Mouse (Mus musculus): ENCODE results near the gene Zfp580. TPM values are rescaled to one million over a fixed set of nuclear protein-coding genes. Genes with fewer than 3 reads are reported as not detected.

The Zfp580 gene
- polyA plus RNA-seq, 1 experiment from 2014 or later, result 32.9 TPM

- 82% methylated on average over 6 of the region's 6 CpGs for WGBS
- no peak overlapping the region for H3K27ac ChIP-seq (replicated peaks; ENCODE audit: low read depth, low read length)
- peaks cover 29% of the 10 kb centered on the region for H3K36me3 ChIP-seq (ENCODE audit: control insufficient read depth, insufficient read depth, low read length)
- H3K9ac ChIP-seq (ENCODE audit: low read length), result no peak overlapping the region
- DNase-seq (ENCODE audit: low spot score) (no peak), ATAC-seq (ENCODE audit: insufficient number of reproducible peaks, low FRiP score, low TSS enrichment, low read depth) (no peak)
- no peak overlapping the region for H3K4me3 ChIP-seq (ENCODE audit: low read depth, low read length)
- H3K4me2 ChIP-seq (ENCODE audit: low read depth, severe bottlenecking), result no peak overlapping the region
- H3K9me3 ChIP-seq (ENCODE audit: control insufficient read depth, low read length), result no peaks in the 10 kb centered on the region; the same call in 1 of the 2 replicates
- no peaks in the 10 kb centered on the region for H3K27me3 ChIP-seq (ENCODE audit: control insufficient read depth, insufficient read depth, low read length)
- H3K4me1 ChIP-seq (ENCODE audit: control insufficient read depth, insufficient read depth, low read length), result no peaks in the 10 kb centered on the region
These were observed 41.0 kb downstream of the Zfp580 start for GRCm38 (mm10) chr7:5092381-5092780.

- Histone ChIP-seq H3K27me3 (ENCODE audit: control insufficient read depth, insufficient read depth, low read length) (no peaks in the 10 kb centered on the region), H3K9me3 (ENCODE audit: control insufficient read depth, low read length) (no peaks in the 10 kb centered on the region; the same call in 1 of the 2 replicates), H3K36me3 (ENCODE audit: control insufficient read depth, insufficient read depth, low read length) (peaks cover 33% of the 10 kb centered on the region), H3K9ac (ENCODE audit: low read length) (no peak overlapping the region), H3K4me1 (ENCODE audit: control insufficient read depth, insufficient read depth, low read length) (no peaks in the 10 kb centered on the region), H3K27ac (replicated peaks; ENCODE audit: low read depth, low read length) (no peak overlapping the region), H3K4me2 (ENCODE audit: low read depth, severe bottlenecking) (no peak overlapping the region), H3K4me3 (ENCODE audit: low read depth, low read length) (no peak overlapping the region)
- ATAC-seq (ENCODE audit: insufficient number of reproducible peaks, low FRiP score, low TSS enrichment, low read depth), result no peak
- 86% methylated on average over 20 of the region's 21 CpGs for WGBS
- no peak for DNase-seq (ENCODE audit: low spot score)
These were observed 41.6 kb downstream of the Zfp580 start for GRCm38 (mm10) chr7:5092831-5093510.

- no peak overlapping the region for H3K4me2 ChIP-seq (ENCODE audit: low read depth, severe bottlenecking)
- WGBS, result 92% methylated on average over 5 of the region's 5 CpGs
These were observed 47.4 kb downstream of the Zfp580 start for GRCm38 (mm10) chr7:5098769-5099168.

GRCm38 (mm10) chr7:5099796-5100195 lies 48.5 kb downstream of the Zfp580 start:
- Histone ChIP-seq H3K4me1 (ENCODE audit: control insufficient read depth, insufficient read depth, low read length) (no peaks in the 10 kb centered on the region), H3K36me3 (ENCODE audit: control insufficient read depth, insufficient read depth, low read length) (peaks cover 26% of the 10 kb centered on the region), H3K4me2 (ENCODE audit: low read depth, severe bottlenecking) (no peak overlapping the region), H3K9me3 (ENCODE audit: control insufficient read depth, low read length) (no peaks in the 10 kb centered on the region; the same call in 1 of the 2 replicates), H3K9ac (ENCODE audit: low read length) (no peak overlapping the region), H3K27ac (replicated peaks; ENCODE audit: low read depth, low read length) (no peak overlapping the region), H3K27me3 (ENCODE audit: control insufficient read depth, insufficient read depth, low read length) (no peaks in the 10 kb centered on the region), H3K4me3 (ENCODE audit: low read depth, low read length) (no peak overlapping the region)
- DNase-seq (ENCODE audit: low spot score) (no peak), ATAC-seq (ENCODE audit: insufficient number of reproducible peaks, low FRiP score, low TSS enrichment, low read depth) (no peak)
- 86% methylated on average over 3 of the region's 3 CpGs for WGBS

More at GRCm38 (mm10) chr7:5098769-5099168, 47.4 kb downstream of the Zfp580 start:
- no peaks in the 10 kb centered on the region for H3K4me1 ChIP-seq (ENCODE audit: control insufficient read depth, insufficient read depth, low read length)
- DNase-seq (ENCODE audit: low spot score) (no peak), ATAC-seq (ENCODE audit: insufficient number of reproducible peaks, low FRiP score, low TSS enrichment, low read depth) (no peak)
- H3K4me3 ChIP-seq (ENCODE audit: low read depth, low read length), result no peak overlapping the region
- no peaks in the 10 kb centered on the region; the same call in 1 of the 2 replicates for H3K9me3 ChIP-seq (ENCODE audit: control insufficient read depth, low read length)
- no peaks in the 10 kb centered on the region for H3K27me3 ChIP-seq (ENCODE audit: control insufficient read depth, insufficient read depth, low read length)
- H3K9ac ChIP-seq (ENCODE audit: low read length), result no peak overlapping the region
- peaks cover 32% of the 10 kb centered on the region for H3K36me3 ChIP-seq (ENCODE audit: control insufficient read depth, insufficient read depth, low read length)
- no peak overlapping the region for H3K27ac ChIP-seq (replicated peaks; ENCODE audit: low read depth, low read length)

- Histone ChIP-seq H3K27ac (replicated peaks; ENCODE audit: low read depth, low read length) (no peak overlapping the region), H3K4me1 (ENCODE audit: control insufficient read depth, insufficient read depth, low read length) (no peaks in the 10 kb centered on the region), H3K9me3 (ENCODE audit: control insufficient read depth, low read length) (no peaks in the 10 kb centered on the region), H3K4me2 (ENCODE audit: low read depth, severe bottlenecking) (no peak overlapping the region), H3K36me3 (ENCODE audit: control insufficient read depth, insufficient read depth, low read length) (peaks cover 13% of the 10 kb centered on the region), H3K27me3 (ENCODE audit: control insufficient read depth, insufficient read depth, low read length) (no peaks in the 10 kb centered on the region), H3K4me3 (ENCODE audit: low read depth, low read length) (no peak overlapping the region), H3K9ac (ENCODE audit: low read length) (no peak overlapping the region)
- ATAC-seq (ENCODE audit: insufficient number of reproducible peaks, low FRiP score, low TSS enrichment, low read depth) (no peak), DNase-seq (ENCODE audit: low spot score) (no peak)
- WGBS, result 89% methylated on average over 10 of the region's 10 CpGs
These were observed 49.8 kb downstream of the Zfp580 start for GRCm38 (mm10) chr7:5101066-5101663.

GRCm38 (mm10) chr7:5102564-5102963 lies 51.2 kb downstream of the Zfp580 start:
- Histone ChIP-seq H3K4me2 (ENCODE audit: low read depth, severe bottlenecking) (no peak overlapping the region), H3K9me3 (ENCODE audit: control insufficient read depth, low read length) (no peaks in the 10 kb centered on the region), H3K27me3 (ENCODE audit: control insufficient read depth, insufficient read depth, low read length) (no peaks in the 10 kb centered on the region), H3K4me3 (ENCODE audit: low read depth, low read length) (no peak overlapping the region), H3K4me1 (ENCODE audit: control insufficient read depth, insufficient read depth, low read length) (no peaks in the 10 kb centered on the region), H3K36me3 (ENCODE audit: control insufficient read depth, insufficient read depth, low read length) (peaks cover 10% of the 10 kb centered on the region; the same call in 1 of the 2 replicates), H3K27ac (replicated peaks; ENCODE audit: low read depth, low read length) (no peak overlapping the region), H3K9ac (ENCODE audit: low read length) (no peak overlapping the region)
- WGBS, result 84% methylated on average over 2 of the region's 2 CpGs
- ATAC-seq (ENCODE audit: insufficient number of reproducible peaks, low FRiP score, low TSS enrichment, low read depth) (no peak), DNase-seq (ENCODE audit: low spot score) (no peak)

Other genes with a start within 250 kb of the Zfp580 start
- 527 and 540 TPM in 2 replicates for gene Ube2s, start 238.9 kb upstream of the Zfp580 start, polyA plus RNA-seq (2014; fragmentation: Nextera tagmentation; extraction: Ambion mirVana)
- gene Shisa7, start 206.8 kb upstream of the Zfp580 start, polyA plus RNA-seq (2014; fragmentation: Nextera tagmentation; extraction: Ambion mirVana), result 0.20 and 0.44 TPM in 2 replicates
- gene Isoc2b, start 181.3 kb upstream of the Zfp580 start, polyA plus RNA-seq (2014; fragmentation: Nextera tagmentation; extraction: Ambion mirVana), result 2.8 and 3.5 TPM in 2 replicates
- gene Isoc2a, start 174.4 kb upstream of the Zfp580 start, polyA plus RNA-seq (2014; fragmentation: Nextera tagmentation; extraction: Ambion mirVana), result 0.63 and 0.84 TPM in 2 replicates
- not detected in 2 replicates for gene Gm36210, start 145.0 kb upstream of the Zfp580 start, polyA plus RNA-seq (2014; fragmentation: Nextera tagmentation; extraction: Ambion mirVana)
- gene Zfp628, start 136.3 kb upstream of the Zfp580 start, polyA plus RNA-seq (2014; fragmentation: Nextera tagmentation; extraction: Ambion mirVana), result 3.8 and 4.2 TPM in 2 replicates
- gene Nat14, start 129.5 kb upstream of the Zfp580 start, polyA plus RNA-seq (2014; fragmentation: Nextera tagmentation; extraction: Ambion mirVana), result 1.9 and 2.9 TPM in 2 replicates
- 1.7 and 1.9 TPM in 2 replicates for gene Ssc5d, start 125.8 kb upstream of the Zfp580 start, polyA plus RNA-seq (2014; fragmentation: Nextera tagmentation; extraction: Ambion mirVana)
- 0.08 and 0.18 TPM in 2 replicates for gene Sbk2, start 87.1 kb upstream of the Zfp580 start, polyA plus RNA-seq (2014; fragmentation: Nextera tagmentation; extraction: Ambion mirVana)
- gene Sbk3, start 80.4 kb upstream of the Zfp580 start, polyA plus RNA-seq (2014; fragmentation: Nextera tagmentation; extraction: Ambion mirVana), result 0.04 TPM in 1 of 2 replicates, not detected in the other
- gene Zfp579, start 55.4 kb upstream of the Zfp580 start, polyA plus RNA-seq (2014; fragmentation: Nextera tagmentation; extraction: Ambion mirVana), result 33.3 and 39.2 TPM in 2 replicates
- 9.3 and 9.6 TPM in 2 replicates for gene Zfp524, start 37.1 kb upstream of the Zfp580 start, polyA plus RNA-seq (2014; fragmentation: Nextera tagmentation; extraction: Ambion mirVana)
- gene Fiz1, start 36.8 kb upstream of the Zfp580 start, polyA plus RNA-seq (2014; fragmentation: Nextera tagmentation; extraction: Ambion mirVana), result 51.1 and 52.6 TPM in 2 replicates
- gene Gm44973, start 36.0 kb upstream of the Zfp580 start, polyA plus RNA-seq (2014; fragmentation: Nextera tagmentation; extraction: Ambion mirVana), result 0.45 and 1.4 TPM in 2 replicates
- 7.5 and 8.2 TPM in 2 replicates for gene Zfp865, start 31.2 kb upstream of the Zfp580 start, polyA plus RNA-seq (2014; fragmentation: Nextera tagmentation; extraction: Ambion mirVana)
- 12.5 and 14.4 TPM in 2 replicates for gene Ccdc106, start 31.0 kb upstream of the Zfp580 start, polyA plus RNA-seq (2014; fragmentation: Nextera tagmentation; extraction: Ambion mirVana)
- gene 4632433K11Rik, start 17.4 kb upstream of the Zfp580 start, polyA plus RNA-seq (2014; fragmentation: Nextera tagmentation; extraction: Ambion mirVana), result not detected in 2 replicates
- 2.7 and 4.1 TPM in 2 replicates for gene Zfp784, start 13.1 kb upstream of the Zfp580 start, polyA plus RNA-seq (2014; fragmentation: Nextera tagmentation; extraction: Ambion mirVana)
- gene U2af2, start 10.6 kb downstream of the Zfp580 start, polyA plus RNA-seq (2014; fragmentation: Nextera tagmentation; extraction: Ambion mirVana), result 193 and 203 TPM in 2 replicates
- 60.1 and 62.2 TPM in 2 replicates for gene Epn1, start 28.7 kb downstream of the Zfp580 start, polyA plus RNA-seq (2014; fragmentation: Nextera tagmentation; extraction: Ambion mirVana)
- gene Rfpl4, start 65.4 kb downstream of the Zfp580 start, polyA plus RNA-seq (2014; fragmentation: Nextera tagmentation; extraction: Ambion mirVana), result not detected in 2 replicates
- gene Rasl2-9, start 74.4 kb downstream of the Zfp580 start, polyA plus RNA-seq (2014; fragmentation: Nextera tagmentation; extraction: Ambion mirVana), result 0.29 TPM in 1 of 2 replicates, not detected in the other
- gene Vmn1r55, start 98.1 kb downstream of the Zfp580 start, polyA plus RNA-seq (2014; fragmentation: Nextera tagmentation; extraction: Ambion mirVana), result 0.01 TPM in 1 of 2 replicates, not detected in the other
- not detected in 2 replicates for gene Vmn1r56, start 145.2 kb downstream of the Zfp580 start, polyA plus RNA-seq (2014; fragmentation: Nextera tagmentation; extraction: Ambion mirVana)
- gene Vmn1r57, start 167.0 kb downstream of the Zfp580 start, polyA plus RNA-seq (2014; fragmentation: Nextera tagmentation; extraction: Ambion mirVana), result not detected in 2 replicates